Mouse (Mus musculus) mouse embryonic stem cell (cell line): ENCODE results near the gene Washc3.

ENCODE experiments used
- in situ Hi-C, 2 experiments: fragments of 300-500 bp; cut with MboI; formaldehyde crosslinking; loops; 1 replicate in 1 of 2; 3 replicates in 1 of 2; pipeline ENCODE4 v1.14.3; 2019 to 2020; ENCODE audit warnings: low sequenced_read_pairs in 2 of 2, low pct_unique_long_range_greater_than_20kb in 1 of 2, mixed read lengths in 1 of 2; ENCODE audit not compliant: unreplicated experiment in 1 of 2

Gene Washc3

GRCm38 (mm10) chr10:88200951-88201638 lies at the start of gene Washc3:
TSS of gene Washc3 (plus strand) at chr10:88201093.
- in situ Hi-C loops: no loop called here

GRCm38 (mm10) chr10:88151658-88152057 lies 49.2 kb upstream of the Washc3 start:
- in situ Hi-C loops: no loop called here

- in situ Hi-C loops: no loop called here
These were observed 38.8 kb upstream of the Washc3 start for GRCm38 (mm10) chr10:88162096-88162495.

GRCm38 (mm10) chr10:88162676-88163075 lies 38.2 kb upstream of the Washc3 start:
- in situ Hi-C loops: no loop called here

GRCm38 (mm10) chr10:88166158-88166557 lies 34.7 kb upstream of the Washc3 start:
- in situ Hi-C loops: no loop called here

- in situ Hi-C loops: no loop called here
These were observed 33.3 kb upstream of the Washc3 start for GRCm38 (mm10) chr10:88167438-88168077.

GRCm38 (mm10) chr10:88200541-88200940 lies 352 bp upstream of the Washc3 start:
- in situ Hi-C loops: no loop called here

- in situ Hi-C loops: no loop called here
These were observed 757 bp downstream of the Washc3 start for GRCm38 (mm10) chr10:88201650-88202049.

- in situ Hi-C loops: no loop called here
These were observed 1.7 kb downstream of the Washc3 start for GRCm38 (mm10) chr10:88202581-88202980.

GRCm38 (mm10) chr10:88203236-88203635 lies 2.3 kb downstream of the Washc3 start:
- in situ Hi-C loops: no loop called here

- in situ Hi-C loops: no loop called here
These were observed 11.8 kb downstream of the Washc3 start for GRCm38 (mm10) chr10:88212644-88213043.

GRCm38 (mm10) chr10:88214800-88215514 lies 14.1 kb downstream of the Washc3 start:
- in situ Hi-C loops: no loop called here

- in situ Hi-C loops: no loop called here
These were observed 17.3 kb downstream of the Washc3 start for GRCm38 (mm10) chr10:88218161-88218560.

GRCm38 (mm10) chr10:88221718-88222117 lies 20.8 kb downstream of the Washc3 start:
- in situ Hi-C loops: no loop called here

- in situ Hi-C loops: no loop called here
These were observed 24.5 kb downstream of the Washc3 start for GRCm38 (mm10) chr10:88225421-88225820.

GRCm38 (mm10) chr10:88227962-88228361 lies 27.1 kb downstream of the Washc3 start:
- in situ Hi-C loops: no loop called here

- in situ Hi-C loops: no loop called here
These were observed 27.7 kb downstream of the Washc3 start for GRCm38 (mm10) chr10:88228521-88229017.

- in situ Hi-C loops: no loop called here
These were observed 30.8 kb downstream of the Washc3 start for GRCm38 (mm10) chr10:88231671-88232070.

GRCm38 (mm10) chr10:88232765-88233164 lies 31.9 kb downstream of the Washc3 start:
- in situ Hi-C loops: no loop called here
